Mouse (Mus musculus) heart, embryonic 12.5 days (tissue): Measurements from ENCODE around the gene Lhx5. TPM values are rescaled to one million over a fixed set of nuclear protein-coding genes. Genes with fewer than 3 reads are reported as not detected.

Experiments
- ATAC-seq: fragments of 200-750 bp; cut with Nextera tagmentation; 2 replicates; pipeline ENCODE4 v1.8.0; 2017; ENCODE audit warnings: moderate TSS enrichment, moderate library complexity; ENCODE audit not compliant: insufficient number of reproducible peaks, low FRiP score
- H3K27ac ChIP-seq: fragments of 300-500 bp; sonication (generic); 2 replicates; pipeline ENCODE4 v1.5.1; 2016; ENCODE audit warnings: mild to moderate bottlenecking, moderate library complexity; ENCODE audit not compliant: poor library complexity, severe bottlenecking
- H3K27me3 ChIP-seq: fragments of 300-500 bp; sonication (generic); replicated peaks from 2 replicates; pipeline ENCODE4 v1.6.1; 2016; ENCODE audit warnings: mild to moderate bottlenecking, moderate library complexity
- H3K36me3 ChIP-seq: fragments of 300-500 bp; sonication (generic); 2 replicates; pipeline ENCODE4 v1.6.1; 2016; ENCODE audit warnings: mild to moderate bottlenecking, moderate library complexity
- H3K4me1 ChIP-seq: fragments of 300-500 bp; sonication (generic); replicated peaks from 2 replicates; pipeline ENCODE4 v1.6.1; 2016; ENCODE audit warnings: mild to moderate bottlenecking
- H3K4me2 ChIP-seq: fragments of 300-500 bp; sonication (generic); 2 replicates; pipeline ENCODE4 v1.6.1; 2016; ENCODE audit warnings: mild to moderate bottlenecking, moderate library complexity
- H3K4me3 ChIP-seq: fragments of 300-500 bp; sonication (generic); 2 replicates; pipeline ENCODE4 v1.5.1; 2016; ENCODE audit warnings: mild to moderate bottlenecking
- H3K9ac ChIP-seq: fragments of 300-500 bp; sonication (generic); 2 replicates; pipeline ENCODE4 v1.6.1; 2016; ENCODE audit warnings: mild to moderate bottlenecking, moderate library complexity
- H3K9me3 ChIP-seq: fragments of 300-500 bp; sonication (generic); replicated peaks from 2 replicates; pipeline ENCODE4 v1.6.1; 2016; ENCODE audit warnings: mild to moderate bottlenecking, moderate library complexity
- WGBS: fragments of 180-500 bp; shearing (Covaris S2); methylation state at CpG from one replicate; pipeline ENCODE4 v1.1.7; 2016; 5-methylcytosine and 5-hydroxymethylcytosine counted together
- polyA plus RNA-seq: library from polyadenylated mRNA; unstranded; fragments of >200 nt; fragmentation: Nextera tagmentation; extraction: Ambion mirVana; gene quantifications from 2 replicates; pipeline ENCODE4 v1.2.1, GENCODE M21; 2016

Lhx5 gene
- polyA plus RNA-seq, 1 experiment from 2014 or later = 0.11 TPM

GRCm38 (mm10) chr5:120420106-120420505, 11.4 kb upstream of the Lhx5 start:
- Histone ChIP-seq H3K4me2 (no peak overlapping the region), H3K9me3 (no peaks in the 10 kb centered on the region), H3K36me3 (no peaks in the 10 kb centered on the region), H3K27ac (no peak overlapping the region), H3K4me1 (no peaks in the 10 kb centered on the region), H3K9ac (no peak overlapping the region), H3K4me3 (no peak overlapping the region), H3K27me3 (peaks cover 90% of the 10 kb centered on the region)
- ATAC-seq = no peak
- 80% methylated on average over 8 of the region's 8 CpGs for WGBS

- 1% methylated on average over 19 of the region's 19 CpGs for WGBS
Measured at GRCm38 (mm10) chr5:120424039-120424438, 7.5 kb upstream of the Lhx5 start.

DNA sequence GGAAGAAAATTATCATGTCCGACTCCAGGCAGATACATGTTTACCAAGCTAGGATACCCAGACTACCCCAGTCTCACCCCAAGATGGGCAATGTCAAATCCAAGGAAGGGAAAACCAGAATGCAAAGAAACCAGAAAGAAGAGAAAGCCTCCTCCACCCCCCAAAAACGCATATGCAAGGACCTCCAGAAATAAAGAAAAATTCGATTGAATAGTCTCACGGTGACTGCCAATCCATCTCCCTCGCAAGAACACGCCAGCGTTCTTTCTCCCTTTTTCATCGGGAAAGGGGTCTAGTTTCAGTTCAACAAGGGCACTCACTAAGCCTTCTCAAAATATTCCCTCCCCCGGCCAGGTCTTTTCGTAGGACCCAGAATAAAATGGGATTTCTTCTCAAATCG, 6.8 kb upstream of the Lhx5 start:
- no peak for ATAC-seq
- WGBS = 3% methylated on average over 11 of the region's 11 CpGs
- no peak overlapping the region for H3K27ac ChIP-seq
- H3K4me1 ChIP-seq = no peaks in the 10 kb centered on the region
- H3K9me3 ChIP-seq = no peaks in the 10 kb centered on the region
- peaks cover 96% of the 10 kb centered on the region for H3K27me3 ChIP-seq
- no peaks in the 10 kb centered on the region for H3K36me3 ChIP-seq
- no peak overlapping the region for H3K9ac ChIP-seq
- H3K4me3 ChIP-seq = no peak overlapping the region
- no peak overlapping the region for H3K4me2 ChIP-seq

More at GRCm38 (mm10) chr5:120424039-120424438, 7.5 kb upstream of the Lhx5 start:
- H3K4me3 ChIP-seq = no peak overlapping the region
- peaks cover 95% of the 10 kb centered on the region for H3K27me3 ChIP-seq
- H3K27ac ChIP-seq = no peak overlapping the region
- no peaks in the 10 kb centered on the region for H3K4me1 ChIP-seq
- no peak overlapping the region for H3K9ac ChIP-seq
- H3K9me3 ChIP-seq = no peaks in the 10 kb centered on the region
- no peak overlapping the region for H3K4me2 ChIP-seq
- no peak for ATAC-seq
- H3K36me3 ChIP-seq = no peaks in the 10 kb centered on the region

- Histone ChIP-seq H3K9me3 (no peaks in the 10 kb centered on the region), H3K4me3 (no peak overlapping the region), H3K27ac (no peak overlapping the region), H3K4me1 (no peaks in the 10 kb centered on the region), H3K9ac (no peak overlapping the region), H3K36me3 (no peaks in the 10 kb centered on the region), H3K27me3 (peaks cover 99% of the 10 kb centered on the region), H3K4me2 (no peak overlapping the region)
- 0% methylated on average over 11 of the region's 20 CpGs for WGBS
- no peak for ATAC-seq
Measured at GRCm38 (mm10) chr5:120425711-120426110, 5.8 kb upstream of the Lhx5 start.

- H3K4me1 ChIP-seq = no peaks in the 10 kb centered on the region
- H3K27ac ChIP-seq = no peak overlapping the region
- 2% methylated on average over 10 of the region's 10 CpGs for WGBS
- H3K4me3 ChIP-seq = no peak overlapping the region
- H3K36me3 ChIP-seq = no peaks in the 10 kb centered on the region
- H3K27me3 ChIP-seq = peaks cover 99% of the 10 kb centered on the region
- no peak overlapping the region for H3K4me2 ChIP-seq
- no peak for ATAC-seq
- no peaks in the 10 kb centered on the region for H3K9me3 ChIP-seq
- no peak overlapping the region for H3K9ac ChIP-seq
Measured at GRCm38 (mm10) chr5:120426572-120426971, 4.9 kb upstream of the Lhx5 start.

- H3K9me3 ChIP-seq = no peaks in the 10 kb centered on the region
- no peaks in the 10 kb centered on the region for H3K4me1 ChIP-seq
- no peak overlapping the region for H3K27ac ChIP-seq
- peaks cover 99% of the 10 kb centered on the region for H3K27me3 ChIP-seq
- WGBS = under 1% methylated on average over 33 of the region's 33 CpGs
- H3K4me2 ChIP-seq = no peak overlapping the region
- no peak overlapping the region for H3K9ac ChIP-seq
- no peak for ATAC-seq
- H3K36me3 ChIP-seq = no peaks in the 10 kb centered on the region
- H3K4me3 ChIP-seq = no peak overlapping the region
Measured at GRCm38 (mm10) chr5:120427451-120427938, 4.0 kb upstream of the Lhx5 start.

DNA sequence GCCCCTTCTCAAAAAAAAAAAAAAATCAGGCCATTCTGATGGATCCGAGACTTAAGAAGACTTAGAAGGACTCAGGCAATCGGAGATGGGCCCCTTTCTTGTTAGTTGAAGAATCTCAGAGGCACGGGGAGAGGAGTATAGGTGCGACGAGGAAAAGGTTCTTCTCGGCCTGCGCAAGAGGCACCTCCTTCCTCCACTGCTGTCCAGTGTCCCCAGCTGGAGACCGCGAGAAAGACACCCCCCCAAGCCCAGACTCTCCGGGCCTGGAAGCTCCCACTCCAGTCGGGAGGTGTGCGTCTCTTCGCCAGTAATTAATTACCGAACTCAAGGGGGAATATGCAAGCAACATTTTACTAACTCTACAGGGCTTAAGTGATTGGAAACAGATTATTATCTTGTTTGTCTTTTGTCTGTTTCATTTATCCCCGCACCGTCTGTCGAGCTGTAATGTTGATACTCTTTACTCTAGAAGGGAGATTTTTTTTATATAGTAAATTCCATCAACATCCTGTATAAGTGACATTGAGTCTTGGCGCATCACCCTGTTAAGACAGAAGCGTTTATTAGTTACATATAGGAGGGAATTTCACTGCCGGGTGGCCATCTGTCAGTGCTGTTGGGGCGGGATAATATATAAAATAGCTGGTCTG, 3.2 kb upstream of the Lhx5 start:
- Histone ChIP-seq H3K36me3 (no peaks in the 10 kb centered on the region), H3K27me3 (peaks cover 99% of the 10 kb centered on the region), H3K9ac (no peak overlapping the region), H3K4me3 (no peak overlapping the region), H3K27ac (no peak overlapping the region), H3K4me1 (no peaks in the 10 kb centered on the region), H3K4me2 (no peak overlapping the region), H3K9me3 (no peaks in the 10 kb centered on the region)
- ATAC-seq = no peak
- 2% methylated on average over 21 of the region's 21 CpGs for WGBS

DNA sequence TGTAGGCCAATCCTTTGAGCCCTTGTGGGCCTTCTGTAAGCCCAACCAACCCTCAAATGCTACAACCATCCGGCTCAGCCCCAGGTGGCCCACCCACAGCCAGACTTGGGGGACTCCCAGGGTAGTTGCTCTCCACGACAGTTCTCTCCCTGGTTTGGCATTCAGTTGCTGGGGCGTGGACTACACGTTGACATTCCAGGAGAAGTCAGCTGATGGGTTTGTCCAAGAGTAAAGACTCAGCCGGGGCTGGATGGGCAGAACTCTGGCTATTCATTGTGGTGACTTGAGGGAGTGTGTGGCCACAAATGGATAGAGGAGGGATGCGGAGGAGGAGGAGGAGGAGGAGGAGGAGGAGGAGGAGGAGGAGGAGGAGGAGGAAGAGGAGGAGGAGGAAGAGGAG, 2.5 kb upstream of the Lhx5 start:
- 1% methylated on average over 5 of the region's 6 CpGs for WGBS
- H3K27me3 ChIP-seq = peaks cover 99% of the 10 kb centered on the region
- no peaks in the 10 kb centered on the region for H3K36me3 ChIP-seq
- H3K4me3 ChIP-seq = no peak overlapping the region
- no peak overlapping the region for H3K9ac ChIP-seq
- H3K4me2 ChIP-seq = no peak overlapping the region
- no peaks in the 10 kb centered on the region for H3K4me1 ChIP-seq
- no peak overlapping the region for H3K27ac ChIP-seq
- ATAC-seq = no peak
- H3K9me3 ChIP-seq = no peaks in the 10 kb centered on the region

DNA sequence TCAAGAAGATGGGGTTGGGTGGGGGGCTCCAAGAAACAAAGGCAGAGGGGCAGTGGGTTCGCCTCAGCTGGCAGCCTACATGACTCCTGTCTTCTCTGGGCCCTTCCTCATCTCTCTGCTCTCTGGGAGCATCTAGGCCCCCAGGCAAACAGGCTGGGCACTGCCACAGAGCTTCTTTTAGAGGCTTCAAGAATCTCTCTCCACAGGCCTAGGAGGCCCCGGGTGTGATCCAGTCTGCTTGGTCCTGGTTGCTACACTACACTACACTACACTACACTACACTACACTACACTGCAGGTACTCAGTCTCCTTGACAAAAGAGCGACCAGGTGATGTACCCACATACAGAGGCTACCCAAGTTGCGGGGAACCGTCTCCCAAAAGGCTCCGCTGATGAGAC, 1.8 kb upstream of the Lhx5 start:
- Histone ChIP-seq H3K27ac (no peak overlapping the region), H3K9ac (no peak overlapping the region), H3K4me3 (no peak overlapping the region), H3K27me3 (peaks cover 99% of the 10 kb centered on the region), H3K4me1 (no peaks in the 10 kb centered on the region), H3K4me2 (no peak overlapping the region), H3K36me3 (no peaks in the 10 kb centered on the region), H3K9me3 (no peaks in the 10 kb centered on the region)
- ATAC-seq = no peak
- WGBS = 7% methylated on average over 6 of the region's 6 CpGs

DNA sequence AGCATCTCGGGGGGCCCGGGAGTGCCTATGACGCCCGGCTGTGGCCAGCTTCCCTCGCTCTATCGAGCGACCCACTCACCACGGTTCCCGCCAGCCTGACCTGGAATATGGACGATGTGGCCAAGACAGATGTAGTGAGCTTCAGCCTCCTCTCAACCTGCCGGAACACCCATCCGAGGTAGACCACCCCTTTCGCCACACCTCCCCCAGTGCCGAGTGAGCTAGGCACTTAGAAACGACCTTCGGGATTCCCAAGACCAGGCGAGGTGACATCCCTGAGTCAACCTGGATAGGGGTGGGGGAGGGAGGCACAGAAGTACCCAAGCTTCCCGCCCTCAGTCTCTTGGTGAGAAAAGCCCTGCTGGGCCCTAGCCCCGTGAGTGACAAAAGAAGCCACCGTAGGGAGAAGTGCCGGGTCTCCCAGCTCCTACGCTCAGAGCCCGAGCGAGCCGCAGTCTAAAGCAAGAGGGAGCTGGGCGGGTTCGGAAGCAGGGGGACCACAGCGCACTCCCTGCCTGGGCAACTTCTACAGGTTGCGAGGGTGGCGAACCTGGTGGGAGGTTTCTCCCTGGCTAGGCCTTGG, 407 bp upstream of the Lhx5 start:
- no peaks in the 10 kb centered on the region for H3K36me3 ChIP-seq
- H3K4me1 ChIP-seq = peaks cover 10% of the 10 kb centered on the region
- H3K9me3 ChIP-seq = no peaks in the 10 kb centered on the region
- no peak overlapping the region for H3K27ac ChIP-seq
- no peak overlapping the region for H3K4me3 ChIP-seq
- ATAC-seq = no peak
- H3K9ac ChIP-seq = no peak overlapping the region
- 1% methylated on average over 30 of the region's 30 CpGs for WGBS
- H3K4me2 ChIP-seq = no peak overlapping the region
- H3K27me3 ChIP-seq = peaks cover 99% of the 10 kb centered on the region

- no peak overlapping the region for H3K27ac ChIP-seq
- no peaks in the 10 kb centered on the region for H3K9me3 ChIP-seq
- H3K4me2 ChIP-seq = no peak overlapping the region
- no peak overlapping the region for H3K4me3 ChIP-seq
- H3K27me3 ChIP-seq = peaks cover 98% of the 10 kb centered on the region
- H3K4me1 ChIP-seq = peaks cover 14% of the 10 kb centered on the region
- ATAC-seq = no peak
- H3K36me3 ChIP-seq = no peaks in the 10 kb centered on the region
- whole genome bisulfite sequencing = 3% methylated on average over 9 of the region's 9 CpGs
- H3K9ac ChIP-seq = no peak overlapping the region
Measured at GRCm38 (mm10) chr5:120432486-120433015, 1.1 kb downstream of the Lhx5 start.
